Mouse (Mus musculus): Measurements from ENCODE around the gene Nelfe. TPM values are rescaled to one million over a fixed set of nuclear protein-coding genes. Genes with fewer than 3 reads are reported as not detected.

The Nelfe gene
- total RNA-seq, 1 experiment from 2014 or later: 45.3 TPM

DNA sequence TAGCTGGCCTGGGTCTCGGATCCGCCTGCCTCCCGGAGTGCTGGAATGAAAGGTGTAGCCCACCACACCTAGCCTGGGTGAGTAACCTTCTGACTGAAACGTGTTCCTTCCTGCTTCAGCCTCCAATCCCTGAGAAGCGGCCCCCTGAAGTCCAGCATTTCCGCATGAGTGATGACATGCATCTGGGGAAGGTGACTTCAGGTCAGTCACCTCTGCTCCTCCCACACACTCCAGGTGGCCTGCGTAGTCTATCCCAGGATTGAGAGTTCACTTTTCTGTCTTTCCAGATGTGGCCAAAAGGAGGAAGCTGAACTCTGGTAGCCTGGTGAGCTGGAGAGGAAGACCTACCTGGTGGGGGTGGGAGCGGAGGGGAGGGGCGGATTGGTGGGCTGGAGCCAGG, 52.7 kb downstream of the Nelfe start:
- no peak for ATAC-seq (replicated peaks; ENCODE audit: insufficient number of reproducible peaks, low FRiP score, low TSS enrichment, poor library complexity, severe bottlenecking)

Other genes starting within 250 kb of the Nelfe start
- 8.6 to 21.8 TPM (median 14.6 TPM) in 3 replicates for gene Rnf5, start 246.7 kb upstream of the Nelfe start, total RNA-seq (2017)
- gene Agpat1, start 246.1 kb upstream of the Nelfe start, total RNA-seq (2017): 14.3 to 26.9 TPM (median 16.4 TPM) in 3 replicates
- 2.3 to 3.3 TPM (median 3.0 TPM) in 3 replicates for gene Egfl8, start 234.4 kb upstream of the Nelfe start, total RNA-seq (2017)
- 30.4 to 67.0 TPM (median 38.4 TPM) in 3 replicates for gene Ppt2, start 221.9 kb upstream of the Nelfe start, total RNA-seq (2017)
- 0.29 to 1.9 TPM (median 0.75 TPM) in 3 replicates for gene Prrt1, start 220.9 kb upstream of the Nelfe start, total RNA-seq (2017)
- gene Fkbpl, start 205.6 kb upstream of the Nelfe start, total RNA-seq (2017): 5.6 to 15.1 TPM (median 6.4 TPM) in 3 replicates
- gene Atf6b, start 203.2 kb upstream of the Nelfe start, total RNA-seq (2017): 17.4 to 26.0 TPM (median 23.4 TPM) in 3 replicates
- not detected in 3 replicates for gene Tnxb, start 179.9 kb upstream of the Nelfe start, total RNA-seq (2017)
- gene C4b, start 106.5 kb upstream of the Nelfe start, total RNA-seq (2017): 0.19 to 0.64 TPM (median 0.19 TPM) in 3 replicates
- not detected in 3 replicates for gene Cyp21a1, start 45.8 kb upstream of the Nelfe start, total RNA-seq (2017)
- gene Stk19, start 13.4 kb upstream of the Nelfe start, total RNA-seq (2017): 28.8 to 49.5 TPM (median 40.0 TPM) in 3 replicates
- 13.2 to 57.9 TPM (median 29.1 TPM) in 3 replicates for gene Dxo, start 13.4 kb upstream of the Nelfe start, total RNA-seq (2017)
- gene Skiv2l, start 181 bp upstream of the Nelfe start, total RNA-seq (2017): 55.7 to 103 TPM (median 62.4 TPM) in 3 replicates
- 1.1 to 4.8 TPM (median 2.8 TPM) in 3 replicates for gene Cfb, start 12.1 kb downstream of the Nelfe start, total RNA-seq (2017)
- 0.57 to 1.7 TPM (median 1.6 TPM) in 3 replicates for gene Zbtb12, start 29.1 kb downstream of the Nelfe start, total RNA-seq (2017)
- gene Gm20547, start 31.7 kb downstream of the Nelfe start, total RNA-seq (2017): not detected in 3 replicates
- gene C2, start 47.9 kb downstream of the Nelfe start, total RNA-seq (2017): not detected in 3 replicates
- gene Ehmt2, start 48.1 kb downstream of the Nelfe start, total RNA-seq (2017): 92.4 to 105 TPM (median 102 TPM) in 3 replicates
- gene Slc44a4, start 64.1 kb downstream of the Nelfe start, total RNA-seq (2017): not detected in 3 replicates
- gene Neu1, start 80.9 kb downstream of the Nelfe start, total RNA-seq (2017): 29.6 to 39.9 TPM (median 37.2 TPM) in 3 replicates
- 12.5 to 375 TPM (median 15.8 TPM) in 3 replicates for gene Hspa1b, start 108.8 kb downstream of the Nelfe start, total RNA-seq (2017)
- 1.4 TPM in 1 of 3 replicates, not detected in the others for gene Gm20481, start 119.5 kb downstream of the Nelfe start, total RNA-seq (2017)
- gene Hspa1a, start 121.8 kb downstream of the Nelfe start, total RNA-seq (2017): 4.9 to 201 TPM (median 8.6 TPM) in 3 replicates
- 1.1 to 1.7 TPM in 2 of 3 replicates, not detected in the other for gene Hspa1l, start 122.3 kb downstream of the Nelfe start, total RNA-seq (2017)
- 9.3 to 13.9 TPM (median 10.6 TPM) in 3 replicates for gene Lsm2, start 131.5 kb downstream of the Nelfe start, total RNA-seq (2017)
- gene Vars, start 150.6 kb downstream of the Nelfe start, total RNA-seq (2017): 89.9 to 126 TPM (median 116 TPM) in 3 replicates
- gene Vwa7, start 166.2 kb downstream of the Nelfe start, total RNA-seq (2017): not detected in 3 replicates
- gene Sapcd1, start 177.6 kb downstream of the Nelfe start, total RNA-seq (2017): 1.2 TPM in 1 of 3 replicates, not detected in the others
- 0.76 to 1.6 TPM in 2 of 3 replicates, not detected in the other for gene Msh5, start 196.4 kb downstream of the Nelfe start, total RNA-seq (2017)
- gene Clic1, start 199.6 kb downstream of the Nelfe start, total RNA-seq (2017): 356 to 514 TPM (median 477 TPM) in 3 replicates
- gene Ddah2, start 208.6 kb downstream of the Nelfe start, total RNA-seq (2017): 1.1 TPM in 1 of 3 replicates, not detected in the others
- gene Ly6g6c, start 215.0 kb downstream of the Nelfe start, total RNA-seq (2017): not detected in 3 replicates
- gene Mpig6b, start 215.8 kb downstream of the Nelfe start, total RNA-seq (2017): 0.57 to 3.1 TPM (median 0.75 TPM) in 3 replicates
- not detected in 3 replicates for gene Ly6g6e, start 226.5 kb downstream of the Nelfe start, total RNA-seq (2017)
- 2.3 TPM in 1 of 3 replicates, not detected in the others for gene Ly6g6d, start 227.7 kb downstream of the Nelfe start, total RNA-seq (2017)
- 0.39 TPM in 1 of 3 replicates, not detected in the others for gene Ly6g6f, start 235.2 kb downstream of the Nelfe start, total RNA-seq (2017)
- gene Abhd16a, start 238.9 kb downstream of the Nelfe start, total RNA-seq (2017): 24.3 to 47.0 TPM (median 28.3 TPM) in 3 replicates

All from monocyte, adult 5-6 weeks (primary cell).